Comparison of ENCODE assay signal across 1 mouse cellular context in the genomic region with DNA sequence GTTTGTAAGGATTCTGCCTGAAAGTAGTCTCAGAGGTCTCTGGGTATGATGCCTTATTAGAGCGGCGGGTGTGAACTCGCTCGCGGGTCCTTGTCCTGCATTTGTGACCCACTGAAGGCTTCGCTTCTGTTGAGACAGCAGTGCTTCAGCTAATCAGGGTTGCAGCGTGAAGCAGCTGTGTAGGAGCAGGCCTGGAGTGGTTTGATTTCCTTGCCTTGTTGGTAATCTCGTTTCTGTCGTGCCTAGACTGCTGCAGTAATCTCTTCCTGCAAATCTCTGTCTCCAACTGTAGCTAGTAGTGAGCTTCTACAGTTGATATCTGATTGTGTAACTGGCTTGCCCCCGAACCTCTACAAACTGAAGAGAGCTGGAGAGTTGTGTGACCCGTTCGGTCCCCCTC.
TF ChIP-seq lines count a peak whose summit lies in the region.

No protein-coding gene starts in this region.

TF ChIP-seq in MEL, 35 proteins besides CTCF, POLR2A, EP300 and RAD21 (continued from another document):
- TF ChIP-seq TCF12 (IDR thresholded peaks at IDR 0.05; ENCODE audit: low read depth, low read length) (peak; percentile 98), KAT2A (conservative IDR thresholded peaks at IDR 0.05; ENCODE audit: low read depth, low read length) (no peak), E2F4 (IDR thresholded peaks at IDR 0.05; ENCODE audit: borderline replicate concordance, low read depth, low read length) (no peak), POLR2AphosphoS2 (IDR thresholded peaks at IDR 0.05; ENCODE audit: low read length) (no peak), USF1 (IDR thresholded peaks at IDR 0.05; ENCODE audit: low read depth, low read length) (no peak), MAX (IDR thresholded peaks at IDR 0.05; ENCODE audit: low read length) (peak; percentile 73), SIN3A (IDR thresholded peaks at IDR 0.05; ENCODE audit: low read length) (peak; percentile 88), ZC3H11A (IDR thresholded peaks at IDR 0.05; ENCODE audit: low read depth, low read length) (no peak), JUND (IDR thresholded peaks at IDR 0.05; ENCODE audit: low read depth, low read length) (no peak), UBTF (IDR thresholded peaks at IDR 0.05; ENCODE audit: borderline replicate concordance, insufficient read depth, low read depth, low read length) (no peak), ETS1 (IDR thresholded peaks at IDR 0.05; ENCODE audit: low read depth, low read length) (peak; percentile 90), SMC3 (IDR thresholded peaks at IDR 0.05; ENCODE audit: low read depth, low read length) (0 out of 2 replicates have a peak, but pooled peaks have one; percentile 16), HCFC1 (IDR thresholded peaks at IDR 0.05; ENCODE audit: low read depth, low read length) (no peak), MYB (IDR thresholded peaks at IDR 0.05; ENCODE audit: low read depth, low read length) (peak; percentile 91), GATA1 (IDR thresholded peaks at IDR 0.05; ENCODE audit: low read depth, low read length) (peak; percentile 98), MAFK (IDR thresholded peaks at IDR 0.05; ENCODE audit: borderline replicate concordance, low read depth, low read length) (peak; percentile 63; the same call in 1 of the 2 replicates), ZMIZ1 (IDR thresholded peaks at IDR 0.05; ENCODE audit: low read depth, low read length) (no peak), RCOR1 (IDR thresholded peaks at IDR 0.05; ENCODE audit: low read depth, low read length) (peak; percentile 100), CHD2 (IDR thresholded peaks at IDR 0.05; ENCODE audit: low read length) (no peak), ZKSCAN1 (IDR thresholded peaks at IDR 0.05; ENCODE audit: low read depth, low read length) (no peak)
